Mouse (Mus musculus) liver, embryonic 14.5 days (tissue): ENCODE measurements around the gene Adam19.

Experiments used
- CTCF ChIP-seq: IDR thresholded peaks from 2 replicates; pipeline ENCODE4 v1.5.1; 2016; ENCODE audit warnings: antibody characterized with exemption, low read depth, control low read depth
- EP300 ChIP-seq: IDR thresholded peaks from 2 replicates; pipeline ENCODE4 v1.6.1; 2016; ENCODE audit warnings: antibody characterized with exemption, low read depth

- no peak for TF ChIP-seq CTCF
- TF ChIP-seq EP300 = no peak
Observed at GRCm38 (mm10) chr11:46125835-46126229, 70.0 kb downstream of the Adam19 start.
